Mouse (Mus musculus) heart, postnatal 36 days (tissue): ENCODE data around the gene Naip2. TPM values are rescaled to one million over a fixed set of nuclear protein-coding genes. Genes with fewer than 3 reads are reported as not detected.
"Not testable (repeated sequence)": the region's sequence is repeated elsewhere in the genome, so short reads cannot be mapped to it uniquely, and the experiment has no call there.

Experiments used
- DNase-seq, 2 experiments: peaks; one replicate each; pipeline ENCODE4 v3.0.0; 2021 to 2022
- intact Hi-C: fragments of 180-260 bp; cut with DNase I; formaldehyde crosslinking; loops from one replicate; pipeline ENCODE4 v1.15.1; 2025
- total RNA-seq, 2 experiments: library from RNA; stranded (reverse); gene quantifications; 2 replicates each; pipeline ENCODE4 v1.2.3; 2021

Naip2 gene
- total RNA-seq, result under 1 TPM; 0.47 to 0.70 TPM

GRCm38 (mm10) chr13:100201659-100202333, at the start of gene Naip2:
Gene Naip2 (minus strand): TSS chr13:100202092.
- intact Hi-C loops, result not testable (repeated sequence)
- DNase-seq, result peak; percentile 3 to 4

DNA sequence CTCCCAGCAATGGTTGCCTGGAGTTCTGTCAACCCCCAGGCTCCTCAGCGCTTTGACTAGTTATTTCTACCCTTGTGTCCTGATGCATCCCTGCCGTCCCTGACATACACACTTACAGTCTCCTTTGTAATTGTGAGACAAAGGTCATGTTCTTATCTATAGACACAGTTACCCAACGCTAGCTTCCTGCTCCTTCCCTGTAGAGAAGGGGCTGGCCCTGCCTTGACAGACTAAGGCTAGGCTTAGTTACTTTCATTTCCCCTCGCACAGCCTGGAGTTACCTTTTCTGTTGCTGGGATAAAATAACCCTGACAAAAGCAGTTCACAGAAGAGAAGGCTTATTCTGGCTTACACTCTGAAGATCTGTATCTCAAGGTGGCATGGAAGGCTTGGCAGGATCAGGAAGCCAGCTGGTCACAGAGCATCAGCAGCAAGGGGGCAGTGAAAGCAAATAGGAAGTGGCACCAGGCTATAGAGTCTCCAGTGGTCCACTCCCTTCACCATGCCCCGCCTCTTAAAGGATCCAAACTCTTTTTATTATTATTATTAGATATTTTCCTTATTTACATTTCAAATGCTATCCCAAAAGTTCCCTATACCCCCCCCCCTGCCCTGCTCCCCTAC, 45.1 kb upstream of the Naip2 start:
- DNase-seq, result peak in 1 of 2 experiments; percentile 10
- intact Hi-C loops, result not testable (repeated sequence)

DNA sequence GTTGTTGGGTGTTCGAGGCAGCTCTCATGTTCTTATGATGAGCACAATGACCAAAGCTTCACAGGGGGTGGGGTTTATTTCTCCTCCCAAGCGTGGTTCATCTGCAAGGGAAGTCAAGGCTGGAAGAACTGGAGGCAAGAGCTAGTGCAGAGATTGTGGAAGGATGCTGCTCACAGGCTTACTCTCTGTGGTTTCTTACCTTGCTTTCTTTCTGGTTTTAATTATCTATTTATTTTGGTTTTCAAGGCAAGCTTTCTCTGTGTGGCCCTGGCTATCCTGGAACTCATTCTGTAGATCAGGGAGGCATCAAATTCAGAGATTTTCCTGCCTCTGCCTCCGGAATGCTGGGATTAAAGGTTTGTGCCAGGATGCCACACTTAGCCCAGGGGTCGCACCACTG, 44.3 kb upstream of the Naip2 start, which contains the start of gene Naip5:
Gene Naip5 (minus strand): TSS at position 101 of the 400 bp plus-strand sequence.
- DNase-seq, intact Hi-C loops: not testable (repeated sequence)

DNA sequence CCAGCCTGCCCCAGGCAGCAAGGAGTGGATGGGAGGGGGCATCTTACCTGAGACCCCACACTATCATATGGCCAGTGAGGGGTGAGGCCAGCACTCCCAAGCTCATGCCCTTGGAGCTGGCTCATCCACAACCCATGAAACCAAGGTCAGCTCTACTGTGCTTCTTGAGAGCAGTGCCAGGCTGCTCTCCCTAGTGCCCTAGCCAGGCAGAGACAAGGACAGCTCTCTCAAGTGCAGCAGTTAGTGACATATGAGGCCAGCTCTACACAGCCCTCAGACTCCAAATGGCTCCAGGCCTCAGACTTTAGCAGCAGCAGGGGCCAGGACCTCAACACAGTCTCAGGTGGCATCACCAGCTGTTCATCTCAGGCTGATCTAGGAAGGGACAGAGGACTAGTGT, 41.8 kb upstream of the Naip2 start:
- no peak for DNase-seq
- intact Hi-C loops, result no loop called here

DNA sequence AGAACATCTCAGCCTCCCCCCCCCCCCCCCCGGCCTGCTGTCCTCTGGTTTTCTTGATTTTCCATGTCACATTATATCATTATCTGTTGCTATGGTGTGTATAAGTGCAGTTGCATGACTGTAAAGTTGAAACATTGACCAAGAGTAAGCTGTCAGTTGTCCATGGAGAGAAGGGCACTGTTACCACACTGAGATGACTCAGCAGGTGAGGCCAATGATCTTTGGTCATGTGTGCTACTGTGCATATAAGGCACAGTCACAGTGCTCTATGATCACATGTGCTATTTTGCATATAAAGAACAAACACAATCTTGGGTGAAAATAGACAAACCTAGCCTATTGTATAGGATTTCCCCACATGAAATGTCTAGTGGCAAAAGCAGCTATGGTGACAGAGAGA, 11.8 kb upstream of the Naip2 start:
- intact Hi-C loops, DNase-seq: not testable (repeated sequence)

DNA sequence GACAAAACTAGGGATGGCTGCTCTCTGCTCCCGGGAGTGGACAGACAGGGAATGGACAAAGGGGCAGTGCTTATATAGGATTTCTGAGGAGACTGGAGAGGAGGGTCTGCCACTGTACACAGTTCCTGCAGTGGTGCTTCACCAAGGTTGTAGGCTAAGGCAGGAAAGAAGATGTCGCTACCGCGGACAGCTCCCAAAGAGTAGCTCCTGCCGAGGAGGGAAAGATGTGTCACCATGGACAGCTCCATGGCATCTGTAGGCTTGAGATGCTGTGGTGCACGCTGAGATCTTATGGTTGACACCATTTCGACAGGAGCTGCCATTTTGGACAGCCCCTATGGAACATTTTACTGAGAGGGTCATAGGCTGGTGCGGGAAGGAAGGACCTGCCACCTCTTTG, 8.6 kb upstream of the Naip2 start:
- peak; percentile 18 to 32 for DNase-seq
- intact Hi-C loops, result no loop called here

DNA sequence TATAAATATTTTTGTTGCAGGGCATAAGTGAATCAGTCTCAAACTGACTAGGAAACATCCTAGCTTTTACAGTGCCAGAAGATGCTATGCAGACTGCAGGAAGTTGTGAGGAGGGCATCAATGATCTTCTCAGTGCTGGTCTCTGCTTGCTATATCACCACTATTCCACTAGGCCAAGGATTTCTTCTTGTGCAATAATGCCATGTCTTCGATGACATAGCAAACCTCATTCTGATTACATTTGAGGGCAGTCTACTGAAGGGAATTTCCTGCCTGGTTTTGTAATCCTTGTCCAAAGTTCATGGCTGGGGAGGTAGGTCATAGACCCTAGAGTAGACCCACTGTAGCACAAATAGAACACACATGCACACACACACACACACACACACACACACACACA, 1.4 kb upstream of the Naip2 start:
- intact Hi-C loops, result no loop called here
- no peak for DNase-seq

DNA sequence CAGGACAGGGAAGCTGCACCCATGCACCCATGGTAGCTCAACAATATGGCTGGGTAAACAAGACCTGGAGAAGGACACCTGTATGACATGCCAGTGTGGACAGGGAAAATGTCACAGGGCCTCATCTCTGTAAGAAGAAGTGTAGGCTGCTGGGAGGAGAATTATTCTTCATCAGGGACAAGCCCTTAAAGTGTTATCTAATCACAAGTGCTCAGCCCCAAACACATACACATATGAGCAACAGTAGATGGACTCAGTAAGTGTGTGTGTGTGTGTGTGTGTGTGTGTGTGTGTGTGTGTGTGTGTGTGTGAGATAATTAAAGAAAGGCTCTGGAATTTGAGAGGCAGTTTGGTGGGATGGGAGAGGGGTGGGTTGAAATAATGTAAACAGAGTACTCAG, 1.1 kb downstream of the Naip2 start:
- intact Hi-C loops, result no loop called here
- no peak for DNase-seq

DNA sequence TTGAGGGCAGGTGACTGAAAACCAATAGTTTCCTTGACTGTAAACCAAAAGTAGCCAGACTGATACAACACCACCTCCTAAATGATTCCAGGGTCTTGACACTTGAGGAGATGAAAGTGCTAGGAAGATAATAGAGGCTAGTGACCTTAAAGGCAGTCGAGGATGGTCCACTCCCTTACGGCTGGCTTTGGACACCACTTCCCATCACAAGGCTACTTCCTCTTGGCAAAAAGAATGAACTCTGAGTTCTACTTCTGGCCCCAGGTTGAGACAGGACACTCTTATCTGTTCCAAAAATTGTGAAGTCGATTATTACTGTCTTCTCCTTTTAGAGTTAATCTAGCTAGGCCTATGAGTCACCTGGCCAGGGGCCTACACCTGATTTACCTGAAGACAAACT, 6.5 kb downstream of the Naip2 start:
- no peak for DNase-seq
- intact Hi-C loops, result no loop called here

DNA sequence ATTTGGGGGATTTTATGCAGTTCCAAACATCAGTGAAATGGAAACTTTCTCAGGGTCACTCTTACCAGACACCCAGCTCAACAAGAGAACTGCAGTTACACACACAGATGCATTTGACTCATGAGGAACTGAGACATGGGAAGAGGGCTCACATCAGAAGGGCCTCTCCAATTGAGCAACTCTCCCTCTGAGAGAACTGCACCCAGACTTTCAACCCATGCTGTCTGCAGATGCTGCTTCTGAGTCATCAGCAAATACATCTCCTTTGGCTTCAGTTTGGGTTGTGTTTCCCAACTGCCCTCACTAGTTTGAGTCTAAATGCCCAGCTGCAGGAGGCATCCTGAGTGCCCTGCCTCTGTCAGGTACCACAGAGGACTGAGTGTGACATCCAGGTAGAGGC, 18.8 kb downstream of the Naip2 start:
- intact Hi-C loops, DNase-seq: not testable (repeated sequence)

- DNase-seq, intact Hi-C loops: not testable (repeated sequence)
These were observed 27.5 kb downstream of the Naip2 start for GRCm38 (mm10) chr13:100174360-100174759.

- intact Hi-C loops, DNase-seq: not testable (repeated sequence)
These were observed 35.5 kb downstream of the Naip2 start for GRCm38 (mm10) chr13:100166378-100166777.

DNA sequence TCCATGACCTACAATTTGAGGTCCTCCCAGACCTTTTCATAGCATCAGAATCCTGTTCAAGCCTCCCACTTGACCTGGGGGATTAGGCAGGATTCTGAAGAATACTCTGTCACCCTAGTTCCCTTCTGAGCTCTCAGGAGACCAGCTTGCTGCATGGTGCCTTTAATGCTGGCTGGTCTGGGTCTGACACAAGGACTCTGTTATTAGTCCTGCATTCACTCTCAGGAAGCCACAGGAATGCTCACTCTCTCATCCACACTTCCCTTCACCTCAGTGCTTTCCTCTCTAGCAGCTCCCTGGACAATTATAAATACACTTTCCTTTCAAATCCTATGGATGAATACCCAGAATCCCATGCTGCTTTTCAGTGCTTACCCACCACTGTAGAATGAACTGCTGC, 39.4 kb downstream of the Naip2 start:
- intact Hi-C loops, DNase-seq: not testable (repeated sequence)

- intact Hi-C loops, DNase-seq: not testable (repeated sequence)
These were observed 40.6 kb downstream of the Naip2 start for GRCm38 (mm10) chr13:100161171-100161870.

GRCm38 (mm10) chr13:100156624-100157023, 45.3 kb downstream of the Naip2 start:
- DNase-seq, result no peak
- intact Hi-C loops, result no loop called here

DNA sequence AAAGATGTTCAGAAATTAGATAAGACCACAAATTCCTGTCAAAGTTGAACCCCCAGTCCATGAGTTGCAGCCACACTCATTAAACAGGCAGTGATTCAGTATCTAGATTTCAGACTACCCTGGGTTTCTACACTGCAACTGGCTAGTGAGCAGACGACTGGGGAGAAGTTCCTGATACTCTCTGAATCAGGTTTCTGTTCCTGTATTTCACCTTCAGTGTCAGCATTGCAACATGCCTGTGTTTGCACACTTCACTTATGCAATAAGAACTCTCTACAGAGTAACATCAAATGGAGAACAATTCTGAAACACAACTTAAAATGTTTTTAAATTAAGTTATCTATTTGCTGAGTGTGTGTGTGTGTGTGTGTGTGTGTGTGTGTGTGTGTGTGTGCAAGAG, 49.2 kb downstream of the Naip2 start:
- intact Hi-C loops, result no loop called here
- DNase-seq, result no peak

GRCm38 (mm10) chr13:100141646-100142314, 60.1 kb downstream of the Naip2 start:
- intact Hi-C loops, result no loop called here

GRCm38 (mm10) chr13:100125258-100125643, 76.6 kb downstream of the Naip2 start:
- intact Hi-C loops, result loop anchor here (2.0 kb wide), 1 partner anchor 20 kb away; the partner anchor contains the start of gene Bdp1
- DNase-seq, result no peak

More at GRCm38 (mm10) chr13:100141646-100142314, 60.1 kb downstream of the Naip2 start:
- no peak for DNase-seq

GRCm38 (mm10) chr13:100124423-100125257, 77.3 kb downstream of the Naip2 start, which contains the start of gene Smn1:
Gene Smn1 (plus strand): TSS chr13:100124852.
- DNase-seq, result peak; percentile 93 to 97
- intact Hi-C loops, result loop anchor here (2.0 kb wide), 1 partner anchor 20 kb away; the partner anchor contains the start of gene Bdp1

DNA sequence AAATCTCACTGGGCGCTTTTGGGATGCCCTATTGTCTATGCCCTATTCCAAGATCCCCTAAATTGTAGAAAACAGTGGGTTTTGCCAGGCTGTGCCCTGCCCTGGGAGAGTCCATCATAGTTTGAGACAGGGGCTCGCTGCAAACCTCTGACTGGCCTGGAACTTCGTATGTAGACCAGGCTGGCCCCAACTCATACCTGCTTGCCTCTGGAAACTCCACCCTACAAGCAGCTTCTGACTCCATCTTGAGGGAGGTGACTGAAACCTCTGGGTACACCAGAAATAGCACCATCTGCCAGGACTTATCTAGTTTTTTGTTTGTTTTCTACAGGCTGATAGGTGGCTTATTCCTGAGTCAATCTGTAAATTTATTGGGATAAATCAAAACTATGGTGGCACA, 77.9 kb downstream of the Naip2 start:
- intact Hi-C loops, result loop anchor here (2.0 kb wide), 1 partner anchor 19 kb away; the partner anchor contains the start of gene Bdp1
- no peak for DNase-seq
